Mouse (Mus musculus): Measurements from ENCODE around the gene Vmn2r12. TPM values are rescaled to one million over a fixed set of nuclear protein-coding genes. Genes with fewer than 3 reads are reported as not detected.
"Not testable (repeated sequence)": the region's sequence is repeated elsewhere in the genome, so short reads cannot be mapped to it uniquely, and the experiment has no call there.

Gene Vmn2r12
- not detected in 2 replicates for polyA plus RNA-seq (2014; fragmentation: Nextera tagmentation; extraction: Ambion mirVana)

GRCm38 (mm10) chr5:109097850-109098249 is at the start of gene Vmn2r12:
Vmn2r12 (minus strand) TSS chr5:109097950.
- DNase-seq (ENCODE audit: low spot score); H3K27me3 ChIP-seq (ENCODE audit: control insufficient read depth, insufficient read depth, low read length); H3K36me3 ChIP-seq (ENCODE audit: control insufficient read depth, insufficient read depth, low read length); ATAC-seq (ENCODE audit: low FRiP score); H3K9ac ChIP-seq (ENCODE audit: low read depth, low read length); H3K27ac ChIP-seq (ENCODE audit: low read depth, low read length); H3K4me2 ChIP-seq (replicated peaks; ENCODE audit: low read depth, low read length); H3K4me1 ChIP-seq (replicated peaks; ENCODE audit: control insufficient read depth, insufficient read depth, low read length); H3K9me3 ChIP-seq (ENCODE audit: control insufficient read depth, low read length); H3K4me3 ChIP-seq (ENCODE audit: low read depth, low read length): not testable (repeated sequence)
- WGBS, result 91% methylated on average over 5 of the region's 5 CpGs

GRCm38 (mm10) chr5:109139546-109139945 is 41.8 kb upstream of the Vmn2r12 start:
- DNase-seq (ENCODE audit: low spot score) (no peak), ATAC-seq (ENCODE audit: low FRiP score) (no peak)
- H3K4me2 ChIP-seq (replicated peaks; ENCODE audit: low read depth, low read length), result no peak overlapping the region
- no peaks in the 10 kb centered on the region for H3K27me3 ChIP-seq (ENCODE audit: control insufficient read depth, insufficient read depth, low read length)
- H3K4me1 ChIP-seq (replicated peaks; ENCODE audit: control insufficient read depth, insufficient read depth, low read length), result no peaks in the 10 kb centered on the region
- 74% methylated on average over 2 of the region's 2 CpGs for WGBS
- H3K27ac ChIP-seq (ENCODE audit: low read depth, low read length), result no peak overlapping the region
- H3K4me3 ChIP-seq (ENCODE audit: low read depth, low read length), result no peak overlapping the region
- no peaks in the 10 kb centered on the region for H3K9me3 ChIP-seq (ENCODE audit: control insufficient read depth, low read length)
- no peak overlapping the region for H3K9ac ChIP-seq (ENCODE audit: low read depth, low read length)
- H3K36me3 ChIP-seq (ENCODE audit: control insufficient read depth, insufficient read depth, low read length), result no peaks in the 10 kb centered on the region

GRCm38 (mm10) chr5:109136731-109137130 is 39.0 kb upstream of the Vmn2r12 start:
- H3K4me1 ChIP-seq (replicated peaks; ENCODE audit: control insufficient read depth, insufficient read depth, low read length), result no peaks in the 10 kb centered on the region
- no peak overlapping the region for H3K4me2 ChIP-seq (replicated peaks; ENCODE audit: low read depth, low read length)
- 79% methylated on average over 2 of the region's 2 CpGs for WGBS
- H3K9ac ChIP-seq (ENCODE audit: low read depth, low read length), result no peak overlapping the region
- H3K9me3 ChIP-seq (ENCODE audit: control insufficient read depth, low read length), result no peaks in the 10 kb centered on the region
- no peaks in the 10 kb centered on the region for H3K36me3 ChIP-seq (ENCODE audit: control insufficient read depth, insufficient read depth, low read length)
- no peak overlapping the region for H3K27ac ChIP-seq (ENCODE audit: low read depth, low read length)
- no peak for ATAC-seq (ENCODE audit: low FRiP score)
- no peaks in the 10 kb centered on the region for H3K27me3 ChIP-seq (ENCODE audit: control insufficient read depth, insufficient read depth, low read length)
- no peak for DNase-seq (ENCODE audit: low spot score)
- no peak overlapping the region for H3K4me3 ChIP-seq (ENCODE audit: low read depth, low read length)

- H3K27me3 ChIP-seq (ENCODE audit: control insufficient read depth, insufficient read depth, low read length); H3K4me2 ChIP-seq (replicated peaks; ENCODE audit: low read depth, low read length); H3K36me3 ChIP-seq (ENCODE audit: control insufficient read depth, insufficient read depth, low read length); H3K27ac ChIP-seq (ENCODE audit: low read depth, low read length); DNase-seq (ENCODE audit: low spot score); H3K4me1 ChIP-seq (replicated peaks; ENCODE audit: control insufficient read depth, insufficient read depth, low read length); ATAC-seq (ENCODE audit: low FRiP score); H3K9me3 ChIP-seq (ENCODE audit: control insufficient read depth, low read length); H3K4me3 ChIP-seq (ENCODE audit: low read depth, low read length); H3K9ac ChIP-seq (ENCODE audit: low read depth, low read length): not testable (repeated sequence)
- WGBS, result 76% methylated on average over 3 of the region's 3 CpGs
These were observed 1.3 kb downstream of the Vmn2r12 start for GRCm38 (mm10) chr5:109096482-109096881.

GRCm38 (mm10) chr5:109072016-109072415 is 25.7 kb downstream of the Vmn2r12 start:
- ATAC-seq (ENCODE audit: low FRiP score); H3K4me1 ChIP-seq (replicated peaks; ENCODE audit: control insufficient read depth, insufficient read depth, low read length); H3K9me3 ChIP-seq (ENCODE audit: control insufficient read depth, low read length); H3K4me3 ChIP-seq (ENCODE audit: low read depth, low read length); DNase-seq (ENCODE audit: low spot score); H3K27me3 ChIP-seq (ENCODE audit: control insufficient read depth, insufficient read depth, low read length); H3K9ac ChIP-seq (ENCODE audit: low read depth, low read length); H3K4me2 ChIP-seq (replicated peaks; ENCODE audit: low read depth, low read length); H3K36me3 ChIP-seq (ENCODE audit: control insufficient read depth, insufficient read depth, low read length); H3K27ac ChIP-seq (ENCODE audit: low read depth, low read length): not testable (repeated sequence)
- WGBS, result 47% methylated on average over 4 of the region's 4 CpGs

GRCm38 (mm10) chr5:109059469-109059868 is 38.3 kb downstream of the Vmn2r12 start, which contains the start of gene Vmn2r11:
Vmn2r11 (minus strand) TSS chr5:109059569.
- 84% methylated on average over 3 of the region's 3 CpGs for WGBS
- H3K4me2 ChIP-seq (replicated peaks; ENCODE audit: low read depth, low read length); H3K27ac ChIP-seq (ENCODE audit: low read depth, low read length); DNase-seq (ENCODE audit: low spot score); H3K36me3 ChIP-seq (ENCODE audit: control insufficient read depth, insufficient read depth, low read length); H3K4me3 ChIP-seq (ENCODE audit: low read depth, low read length); H3K4me1 ChIP-seq (replicated peaks; ENCODE audit: control insufficient read depth, insufficient read depth, low read length); H3K9me3 ChIP-seq (ENCODE audit: control insufficient read depth, low read length); ATAC-seq (ENCODE audit: low FRiP score); H3K9ac ChIP-seq (ENCODE audit: low read depth, low read length); H3K27me3 ChIP-seq (ENCODE audit: control insufficient read depth, insufficient read depth, low read length): not testable (repeated sequence)

GRCm38 (mm10) chr5:109055286-109055685 is 42.5 kb downstream of the Vmn2r12 start:
- H3K36me3 ChIP-seq (ENCODE audit: control insufficient read depth, insufficient read depth, low read length), result no peaks in the 10 kb centered on the region
- WGBS, result 84% methylated on average over 1 of the region's 1 CpGs
- no peaks in the 10 kb centered on the region for H3K9me3 ChIP-seq (ENCODE audit: control insufficient read depth, low read length)
- no peaks in the 10 kb centered on the region for H3K27me3 ChIP-seq (ENCODE audit: control insufficient read depth, insufficient read depth, low read length)
- DNase-seq (ENCODE audit: low spot score), result no peak
- H3K4me1 ChIP-seq (replicated peaks; ENCODE audit: control insufficient read depth, insufficient read depth, low read length), result no peaks in the 10 kb centered on the region
- H3K4me2 ChIP-seq (replicated peaks; ENCODE audit: low read depth, low read length), result no peak overlapping the region
- H3K27ac ChIP-seq (ENCODE audit: low read depth, low read length), result no peak overlapping the region
- no peak overlapping the region for H3K4me3 ChIP-seq (ENCODE audit: low read depth, low read length)
- H3K9ac ChIP-seq (ENCODE audit: low read depth, low read length), result no peak overlapping the region
- ATAC-seq (ENCODE audit: low FRiP score), result no peak

Other genes with a start within 250 kb of the Vmn2r12 start
- not detected in 2 replicates for gene Vmn2r9, start 245.3 kb downstream of the Vmn2r12 start, polyA plus RNA-seq (2014; fragmentation: Nextera tagmentation; extraction: Ambion mirVana)
- not detected in 2 replicates for gene Vmn2r10, start 91.4 kb downstream of the Vmn2r12 start, polyA plus RNA-seq (2014; fragmentation: Nextera tagmentation; extraction: Ambion mirVana)
- gene Vmn2r11, start 38.4 kb downstream of the Vmn2r12 start, polyA plus RNA-seq (2014; fragmentation: Nextera tagmentation; extraction: Ambion mirVana), result not detected in 2 replicates
- not detected in 2 replicates for gene Vmn2r13, start 94.2 kb upstream of the Vmn2r12 start, polyA plus RNA-seq (2014; fragmentation: Nextera tagmentation; extraction: Ambion mirVana)
- gene Vmn2r14, start 126.8 kb upstream of the Vmn2r12 start, polyA plus RNA-seq (2014; fragmentation: Nextera tagmentation; extraction: Ambion mirVana), result not detected in 2 replicates
- not detected in 2 replicates for gene Vmn2r15, start 199.7 kb upstream of the Vmn2r12 start, polyA plus RNA-seq (2014; fragmentation: Nextera tagmentation; extraction: Ambion mirVana)
- gene Vmn2r16, start 232.2 kb upstream of the Vmn2r12 start, polyA plus RNA-seq (2014; fragmentation: Nextera tagmentation; extraction: Ambion mirVana), result not detected in 2 replicates

Measured in hindbrain, embryonic 11.5 days (tissue).